Mouse (Mus musculus): ENCODE measurements around the gene Nipal3. TPM values are rescaled to one million over a fixed set of nuclear protein-coding genes. Genes with fewer than 3 reads are reported as not detected.

Nipal3 gene
- 2.8 and 4.5 TPM in 2 replicates for polyA plus RNA-seq (2014; fragmentation: Nextera tagmentation; extraction: Ambion mirVana)

- Histone ChIP-seq H3K27me3 (replicated peaks; ENCODE audit: control insufficient read depth, insufficient read depth, low read length) (no peaks in the 10 kb centered on the region), H3K4me1 (replicated peaks; ENCODE audit: control insufficient read depth, insufficient read depth, low read length) (peaks cover 13% of the 10 kb centered on the region), H3K4me3 (ENCODE audit: low read depth, low read length) (peak within 1 kb of the TSS; percentile 81), H3K9ac (ENCODE audit: low read depth, low read length) (peak within 1 kb of the TSS; percentile 71), H3K9me3 (ENCODE audit: control insufficient read depth, low read length) (no peaks in the 10 kb centered on the region), H3K4me2 (peak within 1 kb of the TSS; percentile 94), H3K36me3 (ENCODE audit: control insufficient read depth, insufficient read depth, low read length) (no peaks in the 10 kb centered on the region), H3K27ac (ENCODE audit: low read depth, low read length) (peak within 1 kb of the TSS; percentile 36; the same call in 1 of the 2 replicates)
- peak; percentile 82 for DNase-seq (ENCODE audit: low spot score)
- under 1% methylated on average over 53 of the region's 53 CpGs for WGBS
- peak; percentile 98 for ATAC-seq (replicated peaks; ENCODE audit: low FRiP score)
These were observed at the start of gene Nipal3, which contains the start of gene Stpg1 for GRCm38 (mm10) chr4:135494521-135495396. Gene Nipal3, minus strand, starts transcription at chr4:135495038. Gene Stpg1, plus strand, starts transcription at chr4:135494790.

- peaks cover 11% of the 10 kb centered on the region; the same call in 1 of the 2 replicates for H3K4me1 ChIP-seq (replicated peaks; ENCODE audit: control insufficient read depth, insufficient read depth, low read length)
- DNase-seq (ENCODE audit: low spot score) (no peak), ATAC-seq (replicated peaks; ENCODE audit: low FRiP score) (no peak)
- H3K9me3 ChIP-seq (ENCODE audit: control insufficient read depth, low read length) = no peaks in the 10 kb centered on the region
- H3K4me2 ChIP-seq = no peak overlapping the region
- no peaks in the 10 kb centered on the region for H3K36me3 ChIP-seq (ENCODE audit: control insufficient read depth, insufficient read depth, low read length)
- no peak overlapping the region for H3K27ac ChIP-seq (ENCODE audit: low read depth, low read length)
- peaks cover 5% of the 10 kb centered on the region for H3K27me3 ChIP-seq (replicated peaks; ENCODE audit: control insufficient read depth, insufficient read depth, low read length)
- 78% methylated on average over 2 of the region's 2 CpGs for WGBS
- no peak overlapping the region for H3K9ac ChIP-seq (ENCODE audit: low read depth, low read length)
- no peak overlapping the region for H3K4me3 ChIP-seq (ENCODE audit: low read depth, low read length)
These were observed 49.4 kb upstream of the Nipal3 start for GRCm38 (mm10) chr4:135544284-135544683.

DNA sequence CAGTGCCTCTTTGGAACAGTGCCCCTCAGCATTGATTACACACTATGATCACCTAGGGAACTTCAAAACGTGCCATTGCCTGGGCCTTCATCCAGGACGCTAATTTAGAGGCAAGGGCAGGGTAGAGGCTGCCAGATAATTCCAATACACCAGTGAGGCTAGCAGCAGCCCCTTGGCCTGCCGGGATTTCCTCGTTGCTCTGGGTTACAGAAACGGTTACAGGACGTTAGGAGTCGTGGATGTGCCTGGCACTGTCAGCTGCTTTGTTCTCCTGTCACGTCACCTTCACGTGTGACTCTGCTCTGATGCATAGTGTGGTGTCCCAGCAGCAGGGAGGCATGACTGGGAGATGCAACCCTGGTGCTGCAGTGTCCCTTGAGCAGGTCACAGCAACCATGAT is 45.2 kb upstream of the Nipal3 start:
- H3K9ac ChIP-seq (ENCODE audit: low read depth, low read length) = no peak overlapping the region
- WGBS = 75% methylated on average over 9 of the region's 9 CpGs
- H3K4me3 ChIP-seq (ENCODE audit: low read depth, low read length) = no peak overlapping the region
- DNase-seq (ENCODE audit: low spot score) = no peak
- no peaks in the 10 kb centered on the region for H3K36me3 ChIP-seq (ENCODE audit: control insufficient read depth, insufficient read depth, low read length)
- no peak overlapping the region for H3K4me2 ChIP-seq
- peaks cover 1% of the 10 kb centered on the region; the same call in 1 of the 2 replicates for H3K27me3 ChIP-seq (replicated peaks; ENCODE audit: control insufficient read depth, insufficient read depth, low read length)
- peaks cover 3% of the 10 kb centered on the region; the same call in 1 of the 2 replicates for H3K4me1 ChIP-seq (replicated peaks; ENCODE audit: control insufficient read depth, insufficient read depth, low read length)
- ATAC-seq (replicated peaks; ENCODE audit: low FRiP score) = no peak
- no peaks in the 10 kb centered on the region for H3K9me3 ChIP-seq (ENCODE audit: control insufficient read depth, low read length)
- H3K27ac ChIP-seq (ENCODE audit: low read depth, low read length) = no peak overlapping the region

GRCm38 (mm10) chr4:135539056-135539455 is 44.2 kb upstream of the Nipal3 start:
- 82% methylated on average over 12 of the region's 12 CpGs for WGBS
- Histone ChIP-seq H3K27me3 (replicated peaks; ENCODE audit: control insufficient read depth, insufficient read depth, low read length) (no peaks in the 10 kb centered on the region; the same call in 1 of the 2 replicates), H3K4me1 (replicated peaks; ENCODE audit: control insufficient read depth, insufficient read depth, low read length) (no peaks in the 10 kb centered on the region), H3K9ac (ENCODE audit: low read depth, low read length) (no peak overlapping the region), H3K9me3 (ENCODE audit: control insufficient read depth, low read length) (no peaks in the 10 kb centered on the region), H3K4me2 (no peak overlapping the region), H3K27ac (ENCODE audit: low read depth, low read length) (no peak overlapping the region), H3K36me3 (ENCODE audit: control insufficient read depth, insufficient read depth, low read length) (no peaks in the 10 kb centered on the region), H3K4me3 (ENCODE audit: low read depth, low read length) (no peak overlapping the region)
- no peak for DNase-seq (ENCODE audit: low spot score)
- no peak for ATAC-seq (replicated peaks; ENCODE audit: low FRiP score)

- no peak overlapping the region for H3K27ac ChIP-seq (ENCODE audit: low read depth, low read length)
- peaks cover 6% of the 10 kb centered on the region for H3K9me3 ChIP-seq (ENCODE audit: control insufficient read depth, low read length)
These were observed 40.2 kb upstream of the Nipal3 start for GRCm38 (mm10) chr4:135535021-135535420.

GRCm38 (mm10) chr4:135533001-135533400 is 38.2 kb upstream of the Nipal3 start:
- H3K27me3 ChIP-seq (replicated peaks; ENCODE audit: control insufficient read depth, insufficient read depth, low read length) = no peaks in the 10 kb centered on the region; the same call in 1 of the 2 replicates
- H3K27ac ChIP-seq (ENCODE audit: low read depth, low read length) = no peak overlapping the region
- no peak overlapping the region for H3K4me3 ChIP-seq (ENCODE audit: low read depth, low read length)
- ATAC-seq (replicated peaks; ENCODE audit: low FRiP score) (no peak), DNase-seq (ENCODE audit: low spot score) (no peak)
- no peaks in the 10 kb centered on the region for H3K4me1 ChIP-seq (replicated peaks; ENCODE audit: control insufficient read depth, insufficient read depth, low read length)
- H3K36me3 ChIP-seq (ENCODE audit: control insufficient read depth, insufficient read depth, low read length) = no peaks in the 10 kb centered on the region
- WGBS = 58% methylated on average over 6 of the region's 6 CpGs
- H3K9ac ChIP-seq (ENCODE audit: low read depth, low read length) = no peak overlapping the region
- H3K4me2 ChIP-seq = no peak overlapping the region
- H3K9me3 ChIP-seq (ENCODE audit: control insufficient read depth, low read length) = peaks cover 6% of the 10 kb centered on the region

More at GRCm38 (mm10) chr4:135535021-135535420, 40.2 kb upstream of the Nipal3 start:
- Histone ChIP-seq H3K9ac (ENCODE audit: low read depth, low read length) (no peak overlapping the region), H3K27me3 (replicated peaks; ENCODE audit: control insufficient read depth, insufficient read depth, low read length) (no peaks in the 10 kb centered on the region; the same call in 1 of the 2 replicates), H3K36me3 (ENCODE audit: control insufficient read depth, insufficient read depth, low read length) (no peaks in the 10 kb centered on the region), H3K4me1 (replicated peaks; ENCODE audit: control insufficient read depth, insufficient read depth, low read length) (no peaks in the 10 kb centered on the region), H3K4me3 (ENCODE audit: low read depth, low read length) (no peak overlapping the region), H3K4me2 (no peak overlapping the region)
- ATAC-seq (replicated peaks; ENCODE audit: low FRiP score) (no peak), DNase-seq (ENCODE audit: low spot score) (no peak)
- WGBS = 88% methylated on average over 3 of the region's 3 CpGs

DNA sequence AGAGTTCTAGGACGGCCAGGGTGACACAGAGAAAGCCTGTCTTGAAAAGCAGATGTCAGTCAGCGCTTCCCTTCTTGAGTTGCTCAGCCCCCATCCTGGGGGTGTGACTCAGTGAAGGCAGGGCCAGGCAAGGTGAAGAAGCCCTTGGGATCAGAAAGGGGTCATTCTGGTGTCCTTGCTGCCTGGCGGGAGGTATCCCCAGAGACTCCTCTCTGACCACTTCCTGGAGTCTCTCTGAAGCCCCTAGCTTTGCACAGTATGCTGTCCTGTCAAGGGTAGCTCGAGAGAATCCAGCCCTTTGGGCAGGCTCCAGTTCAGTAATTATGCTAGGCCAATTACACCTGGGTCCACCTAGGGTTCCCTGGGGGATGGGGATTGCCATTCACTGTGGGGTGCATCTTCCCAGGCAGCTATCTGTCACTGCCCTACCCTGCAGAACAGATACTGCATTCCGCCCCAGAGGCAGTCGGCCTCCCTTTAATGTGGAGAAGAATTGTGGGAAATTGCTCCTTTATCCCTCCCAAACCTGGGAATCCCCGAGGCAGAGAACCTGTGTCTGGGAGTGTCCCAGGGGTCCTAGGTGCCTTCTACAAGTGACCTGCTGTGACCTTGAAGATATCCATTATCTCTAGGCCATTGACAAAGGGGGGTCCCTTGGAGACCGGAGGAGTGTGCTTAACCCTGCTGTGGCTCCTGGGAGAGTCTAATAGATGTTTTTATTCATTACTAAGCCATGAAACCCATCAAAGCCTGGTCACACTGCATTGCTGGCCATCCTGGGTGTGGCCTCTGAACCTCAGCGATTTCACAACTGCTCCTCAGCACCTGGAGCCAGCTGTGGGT is 37.2 kb upstream of the Nipal3 start:
- Histone ChIP-seq H3K27me3 (replicated peaks; ENCODE audit: control insufficient read depth, insufficient read depth, low read length) (no peaks in the 10 kb centered on the region), H3K36me3 (ENCODE audit: control insufficient read depth, insufficient read depth, low read length) (no peaks in the 10 kb centered on the region), H3K4me1 (replicated peaks; ENCODE audit: control insufficient read depth, insufficient read depth, low read length) (no peaks in the 10 kb centered on the region), H3K27ac (ENCODE audit: low read depth, low read length) (no peak overlapping the region), H3K4me3 (ENCODE audit: low read depth, low read length) (no peak overlapping the region), H3K9me3 (ENCODE audit: control insufficient read depth, low read length) (peaks cover 6% of the 10 kb centered on the region), H3K9ac (ENCODE audit: low read depth, low read length) (no peak overlapping the region), H3K4me2 (no peak overlapping the region)
- WGBS = 43% methylated on average over 9 of the region's 9 CpGs
- ATAC-seq (replicated peaks; ENCODE audit: low FRiP score) (no peak), DNase-seq (ENCODE audit: low spot score) (no peak)

GRCm38 (mm10) chr4:135531236-135531635 is 36.4 kb upstream of the Nipal3 start:
- H3K27ac ChIP-seq (ENCODE audit: low read depth, low read length) = no peak overlapping the region
- H3K36me3 ChIP-seq (ENCODE audit: control insufficient read depth, insufficient read depth, low read length) = no peaks in the 10 kb centered on the region
- no peak overlapping the region for H3K9ac ChIP-seq (ENCODE audit: low read depth, low read length)
- no peaks in the 10 kb centered on the region for H3K4me1 ChIP-seq (replicated peaks; ENCODE audit: control insufficient read depth, insufficient read depth, low read length)
- ATAC-seq (replicated peaks; ENCODE audit: low FRiP score) (no peak), DNase-seq (ENCODE audit: low spot score) (no peak)
- no peaks in the 10 kb centered on the region for H3K27me3 ChIP-seq (replicated peaks; ENCODE audit: control insufficient read depth, insufficient read depth, low read length)
- peaks cover 6% of the 10 kb centered on the region for H3K9me3 ChIP-seq (ENCODE audit: control insufficient read depth, low read length)
- WGBS = 91% methylated on average over 9 of the region's 9 CpGs
- H3K4me2 ChIP-seq = no peak overlapping the region
- no peak overlapping the region for H3K4me3 ChIP-seq (ENCODE audit: low read depth, low read length)

All from liver, embryonic 11.5 days (tissue).